Comparison of ENCODE assay signal across 13 mouse cellular contexts in the genomic region with DNA sequence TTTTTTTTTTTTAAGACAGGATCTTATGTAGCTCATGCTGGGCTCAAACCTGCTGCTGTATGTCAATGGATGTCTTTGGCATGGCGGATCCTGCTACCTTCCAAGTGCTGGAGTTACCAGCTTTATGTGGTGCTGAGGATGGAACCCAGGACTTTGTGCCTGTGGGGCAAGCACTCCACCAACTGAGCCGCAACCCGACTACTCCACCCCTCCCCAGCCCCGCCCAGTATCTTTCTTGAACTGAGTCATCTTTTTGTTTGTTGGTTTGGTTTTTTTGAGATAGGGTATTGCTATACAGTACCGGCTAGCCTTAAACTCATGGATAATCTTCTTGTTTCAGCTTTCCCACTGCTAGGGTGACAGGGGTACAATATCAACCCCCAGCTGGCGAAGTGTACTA. TPM values are rescaled to one million over a fixed set of nuclear protein-coding genes. Genes with fewer than 3 reads are reported as not detected.
DNase-seq lines count a peak whose midpoint lies in the region; ATAC-seq and TF ChIP-seq lines count a peak whose summit lies in the region.
"Had no signal": no experiment of that assay in that cellular context is flagged by ENCODE, and none has a peak within 500 bp of the region (broad histone marks: within the 10 kb centered on the region; RNA-seq: fewer than 3 reads in every experiment).

No protein-coding gene starts in this region.

- H3K27ac ChIP-seq in embryonic facial prominence, embryonic 12.5 days = no peak overlapping the region
- no peak overlapping the region for H3K27ac ChIP-seq in embryonic facial prominence, embryonic 10.5 days (replicated peaks)
- no peak overlapping the region for H3K27ac ChIP-seq in hindbrain, embryonic 15.5 days (replicated peaks)
- H3K27ac ChIP-seq in hindbrain, embryonic 11.5 days (ENCODE audit: low read depth, low read length) = no peak overlapping the region

- H3K27me3 ChIP-seq in embryonic facial prominence, embryonic 12.5 days = no peaks in the 10 kb centered on the region
- H3K27me3 ChIP-seq in embryonic facial prominence, embryonic 10.5 days (replicated peaks; ENCODE audit: low read depth, poor library complexity, severe bottlenecking) = no peaks in the 10 kb centered on the region
- no peaks in the 10 kb centered on the region for H3K27me3 ChIP-seq in hindbrain, embryonic 15.5 days
- no peaks in the 10 kb centered on the region for H3K27me3 ChIP-seq in hindbrain, embryonic 11.5 days (ENCODE audit: control insufficient read depth, insufficient read depth, low read length)
- no peaks in the 10 kb centered on the region for H3K27me3 ChIP-seq in G1E (ENCODE audit: insufficient read depth, low read length)
- H3K27me3 ChIP-seq: megakaryocyte, embryonic 14.5 days had no signal

- no peak overlapping the region for H3K4me3 ChIP-seq in embryonic facial prominence, embryonic 12.5 days
- no peak overlapping the region; the same call in 1 of the 2 replicates for H3K4me3 ChIP-seq in embryonic facial prominence, embryonic 10.5 days
- no peak overlapping the region for H3K4me3 ChIP-seq in hindbrain, embryonic 15.5 days
- no peak overlapping the region; the same call in 1 of the 2 replicates for H3K4me3 ChIP-seq in hindbrain, embryonic 11.5 days (ENCODE audit: low read depth, low read length)
- H3K4me3 ChIP-seq in G1E (ENCODE audit: low read depth, low read length) = peak overlapping the region; percentile 85; the same call in 1 of the 2 replicates

- H3K36me3 ChIP-seq in embryonic facial prominence, embryonic 12.5 days = peaks cover 41% of the 10 kb centered on the region
- H3K36me3 ChIP-seq in embryonic facial prominence, embryonic 10.5 days (replicated peaks) = peaks cover 63% of the 10 kb centered on the region
- H3K36me3 ChIP-seq in hindbrain, embryonic 15.5 days = peaks cover 41% of the 10 kb centered on the region
- H3K36me3 ChIP-seq in hindbrain, embryonic 11.5 days (ENCODE audit: control insufficient read depth, insufficient read depth, low read length) = peaks cover 13% of the 10 kb centered on the region; the same call in 1 of the 2 replicates
- H3K36me3 ChIP-seq in G1E (replicated peaks) = peaks cover 68% of the 10 kb centered on the region

- peaks cover 21% of the 10 kb centered on the region for H3K4me1 ChIP-seq in embryonic facial prominence, embryonic 12.5 days
- H3K4me1 ChIP-seq in embryonic facial prominence, embryonic 10.5 days = peaks cover 20% of the 10 kb centered on the region
- peaks cover 28% of the 10 kb centered on the region for H3K4me1 ChIP-seq in hindbrain, embryonic 15.5 days (replicated peaks)
- H3K4me1 ChIP-seq in hindbrain, embryonic 11.5 days (replicated peaks; ENCODE audit: control insufficient read depth, insufficient read depth, low read length) = 0 out of 2 replicates have a peak, but pooled peaks cover 2% of the 10 kb centered on the region
- peaks cover 55% of the 10 kb centered on the region for H3K4me1 ChIP-seq in G1E (ENCODE audit: insufficient read depth, low read depth, low read length)

- H3K9me3 ChIP-seq in embryonic facial prominence, embryonic 12.5 days = no peaks in the 10 kb centered on the region
- H3K9me3 ChIP-seq in embryonic facial prominence, embryonic 10.5 days = no peaks in the 10 kb centered on the region
- H3K9me3 ChIP-seq in hindbrain, embryonic 15.5 days = no peaks in the 10 kb centered on the region
- H3K9me3 ChIP-seq in hindbrain, embryonic 11.5 days (ENCODE audit: control insufficient read depth, low read length) = no peaks in the 10 kb centered on the region
- H3K9me3 ChIP-seq in G1E (replicated peaks) = no peaks in the 10 kb centered on the region
- H3K9me3 ChIP-seq: megakaryocyte, embryonic 14.5 days had no signal

- no peak for DNase-seq in embryonic facial prominence, embryonic 10.5 days (ENCODE audit: low spot score)
- DNase-seq in hindbrain, embryonic 11.5 days (ENCODE audit: low spot score) = no peak
- peak; percentile 23 for DNase-seq in G1E (ENCODE audit: low spot score)
- DNase-seq in liver = peak; percentile 56
- no peak for DNase-seq in spleen, postnatal 36 days (ENCODE audit: low spot score in 2 of 2)
- DNase-seq in T-cell, adult 2 months (ENCODE audit: low spot score) = no peak
- DNase-seq: adrenal gland, adult 8-10 months; cerebellum, adult 11-12 months; kidney, adult 2 months; thymus, postnatal 36 days had no signal

- H3K4me2 ChIP-seq in embryonic facial prominence, embryonic 12.5 days (replicated peaks) = peak overlapping the region; percentile 66; the same call in 1 of the 2 replicates
- 0 out of 2 replicates have a peak overlapping the region, but pooled peaks have one; percentile 77 for H3K4me2 ChIP-seq in hindbrain, embryonic 15.5 days
- H3K4me2 ChIP-seq in hindbrain, embryonic 11.5 days (replicated peaks; ENCODE audit: low read depth, low read length) = no peak overlapping the region

- 96% methylated on average over 6 of the region's 6 CpGs for WGBS in embryonic facial prominence, embryonic 12.5 days
- WGBS in embryonic facial prominence, embryonic 10.5 days = 94% methylated on average over 6 of the region's 6 CpGs
- WGBS in hindbrain, embryonic 15.5 days = 98% methylated on average over 6 of the region's 6 CpGs
- 94% methylated on average over 6 of the region's 6 CpGs for WGBS in hindbrain, embryonic 11.5 days

- ATAC-seq in embryonic facial prominence, embryonic 12.5 days (ENCODE audit: insufficient number of reproducible peaks, insufficient read depth, low FRiP score, low TSS enrichment) = no peak
- no peak for ATAC-seq in hindbrain, embryonic 15.5 days (ENCODE audit: low FRiP score, low read depth)
- no peak for ATAC-seq in hindbrain, embryonic 11.5 days (ENCODE audit: low FRiP score)
- ATAC-seq in G1E (ENCODE audit: extremely low read depth, insufficient number of reproducible peaks, low FRiP score, poor library complexity, severe bottlenecking) = 0 out of 2 replicates have a peak, but pooled peaks have one; percentile 12

- no peak for TF ChIP-seq CTCF in G1E (IDR thresholded peaks at IDR 0.05; ENCODE audit: low read depth, low read length)

- H3K9ac ChIP-seq in embryonic facial prominence, embryonic 12.5 days = no peak overlapping the region
- H3K9ac ChIP-seq in hindbrain, embryonic 15.5 days = no peak overlapping the region
- no peak overlapping the region for H3K9ac ChIP-seq in hindbrain, embryonic 11.5 days (ENCODE audit: low read depth, low read length)

RNA-seq across cellular contexts. Expression of a gene that starts 2.4 kb away (rescaled TPM):
- 539 and 600 TPM in 2 replicates for polyA plus RNA-seq in embryonic facial prominence, embryonic 12.5 days (2016; fragmentation: Nextera tagmentation; extraction: Ambion mirVana)
- 523 and 540 TPM in 2 replicates for polyA plus RNA-seq in embryonic facial prominence, embryonic 10.5 days (2016; fragmentation: Nextera tagmentation; extraction: Ambion mirVana)
- polyA plus RNA-seq in hindbrain, embryonic 15.5 days (2015; fragmentation: Nextera tagmentation; extraction: Ambion mirVana) = 716 and 780 TPM in 2 replicates
- polyA plus RNA-seq in hindbrain, embryonic 11.5 days (2014; fragmentation: Nextera tagmentation; extraction: Ambion mirVana) = 486 and 490 TPM in 2 replicates
- total RNA-seq in G1E (2014; fragmentation: Nextera tagmentation) = 133 and 170 TPM in 2 replicates
- total RNA-seq in G1E (2017) = 257 and 304 TPM in 2 replicates
- polyA plus RNA-seq in G1E (2012) = 21.5 and 61.1 TPM in 2 replicates

RNA-seq across cellular contexts. Expression of a gene that starts 12.3 kb away (rescaled TPM):
- 9.4 and 9.5 TPM in 2 replicates for polyA plus RNA-seq in embryonic facial prominence, embryonic 12.5 days (2016; fragmentation: Nextera tagmentation; extraction: Ambion mirVana)
- 7.1 and 9.0 TPM in 2 replicates for polyA plus RNA-seq in embryonic facial prominence, embryonic 10.5 days (2016; fragmentation: Nextera tagmentation; extraction: Ambion mirVana)
- polyA plus RNA-seq in hindbrain, embryonic 15.5 days (2015; fragmentation: Nextera tagmentation; extraction: Ambion mirVana) = 13.1 and 14.4 TPM in 2 replicates
- polyA plus RNA-seq in hindbrain, embryonic 11.5 days (2014; fragmentation: Nextera tagmentation; extraction: Ambion mirVana) = 8.8 and 9.0 TPM in 2 replicates
- total RNA-seq in G1E (2014; fragmentation: Nextera tagmentation) = 9.6 and 9.9 TPM in 2 replicates
- 21.3 and 22.2 TPM in 2 replicates for total RNA-seq in G1E (2017)
- 2.9 and 3.6 TPM in 2 replicates for polyA plus RNA-seq in G1E (2012)

RNA-seq across cellular contexts. Expression of a gene that starts 14.9 kb away (rescaled TPM):
- 19.5 and 20.3 TPM in 2 replicates for polyA plus RNA-seq in embryonic facial prominence, embryonic 12.5 days (2016; fragmentation: Nextera tagmentation; extraction: Ambion mirVana)
- 17.8 and 19.5 TPM in 2 replicates for polyA plus RNA-seq in embryonic facial prominence, embryonic 10.5 days (2016; fragmentation: Nextera tagmentation; extraction: Ambion mirVana)
- polyA plus RNA-seq in hindbrain, embryonic 15.5 days (2015; fragmentation: Nextera tagmentation; extraction: Ambion mirVana) = 13.8 and 15.3 TPM in 2 replicates
- 15.4 and 18.5 TPM in 2 replicates for polyA plus RNA-seq in hindbrain, embryonic 11.5 days (2014; fragmentation: Nextera tagmentation; extraction: Ambion mirVana)
- 13.7 and 14.6 TPM in 2 replicates for total RNA-seq in G1E (2014; fragmentation: Nextera tagmentation)
- total RNA-seq in G1E (2017) = 9.2 and 10.4 TPM in 2 replicates
- polyA plus RNA-seq in G1E (2012) = 1.3 and 2.8 TPM in 2 replicates

RNA-seq across cellular contexts. Expression of a gene that starts 22.4 kb away (rescaled TPM):
- 62.8 and 65.2 TPM in 2 replicates for polyA plus RNA-seq in embryonic facial prominence, embryonic 12.5 days (2016; fragmentation: Nextera tagmentation; extraction: Ambion mirVana)
- 87.0 and 91.9 TPM in 2 replicates for polyA plus RNA-seq in embryonic facial prominence, embryonic 10.5 days (2016; fragmentation: Nextera tagmentation; extraction: Ambion mirVana)
- 47.3 and 49.7 TPM in 2 replicates for polyA plus RNA-seq in hindbrain, embryonic 15.5 days (2015; fragmentation: Nextera tagmentation; extraction: Ambion mirVana)
- 27.3 and 31.9 TPM in 2 replicates for polyA plus RNA-seq in hindbrain, embryonic 11.5 days (2014; fragmentation: Nextera tagmentation; extraction: Ambion mirVana)
- 44.3 and 55.4 TPM in 2 replicates for total RNA-seq in G1E (2014; fragmentation: Nextera tagmentation)
- 67.6 and 71.2 TPM in 2 replicates for total RNA-seq in G1E (2017)
- 89.8 and 90.0 TPM in 2 replicates for polyA plus RNA-seq in G1E (2012)

RNA-seq across cellular contexts. Expression of a gene that starts 22.5 kb away (rescaled TPM):
- 21.6 and 22.8 TPM in 2 replicates for polyA plus RNA-seq in embryonic facial prominence, embryonic 12.5 days (2016; fragmentation: Nextera tagmentation; extraction: Ambion mirVana)
- polyA plus RNA-seq in embryonic facial prominence, embryonic 10.5 days (2016; fragmentation: Nextera tagmentation; extraction: Ambion mirVana) = 17.6 and 18.9 TPM in 2 replicates
- polyA plus RNA-seq in hindbrain, embryonic 15.5 days (2015; fragmentation: Nextera tagmentation; extraction: Ambion mirVana) = 19.7 and 22.4 TPM in 2 replicates
- polyA plus RNA-seq in hindbrain, embryonic 11.5 days (2014; fragmentation: Nextera tagmentation; extraction: Ambion mirVana) = 12.3 and 15.9 TPM in 2 replicates
- 8.2 and 16.4 TPM in 2 replicates for total RNA-seq in G1E (2014; fragmentation: Nextera tagmentation)
- 10.9 and 12.1 TPM in 2 replicates for total RNA-seq in G1E (2017)
- 17.1 and 18.4 TPM in 2 replicates for polyA plus RNA-seq in G1E (2012)

Comparison
In these comparisons a context has a peak if more than half of its experiments do, and no peak if none do; other contexts are left out.
1. DNase-seq: peak in G1E (single experiment) and liver (single experiment); none in embryonic facial prominence, embryonic 10.5 days (single experiment), hindbrain, embryonic 11.5 days (single experiment), spleen, postnatal 36 days (0 of 2) and T-cell, adult 2 months (single experiment).